Mouse (Mus musculus) midbrain, postnatal 0 days (tissue): ENCODE measurements around the gene Cbx4. TPM values are rescaled to one million over a fixed set of nuclear protein-coding genes. Genes with fewer than 3 reads are reported as not detected.

Experiments
- ATAC-seq: fragments of 200-750 bp; cut with Nextera tagmentation; 2 replicates; pipeline ENCODE4 v1.8.0; 2017; ENCODE audit warnings: moderate number of reproducible peaks, mild to moderate bottlenecking, moderate TSS enrichment, moderate library complexity; ENCODE audit not compliant: low FRiP score
- DNase-seq: peaks from one replicate; pipeline ENCODE4 v3.0.0-alpha.2; 2015; ENCODE audit warnings: low spot score
- H3K27ac ChIP-seq: fragments of 300-500 bp; sonication (generic); 2 replicates; pipeline ENCODE4 v1.5.1; 2014; ENCODE audit warnings: low read depth, mild to moderate bottlenecking, low read length, mixed read lengths
- H3K27me3 ChIP-seq: fragments of 300-500 bp; sonication (generic); 2 replicates; pipeline ENCODE4 v1.6.1; 2014; ENCODE audit warnings: low read length, control low read depth, mixed read lengths; ENCODE audit not compliant: insufficient read depth
- H3K36me3 ChIP-seq: fragments of 300-500 bp; sonication (generic); 2 replicates; pipeline ENCODE4 v1.6.1; 2014; ENCODE audit warnings: low read length, control low read depth, mixed read lengths; ENCODE audit not compliant: insufficient read depth
- H3K4me1 ChIP-seq: fragments of 300-500 bp; sonication (generic); 2 replicates; pipeline ENCODE4 v1.6.1; 2014; ENCODE audit warnings: mild to moderate bottlenecking, control low read depth, antibody characterized with exemption, low read length, mixed read lengths; ENCODE audit not compliant: insufficient read depth
- H3K4me2 ChIP-seq: fragments of 300-500 bp; sonication (generic); 2 replicates; pipeline ENCODE4 v1.6.1; 2014; ENCODE audit warnings: low read depth, mild to moderate bottlenecking, low read length, mixed read lengths; ENCODE audit not compliant: poor library complexity, severe bottlenecking
- H3K4me3 ChIP-seq: fragments of 300-500 bp; sonication (generic); 2 replicates; pipeline ENCODE4 v1.5.1; 2014; ENCODE audit warnings: low read depth, mild to moderate bottlenecking, low read length, moderate library complexity
- H3K9ac ChIP-seq: fragments of 300-500 bp; sonication (generic); replicated peaks from 2 replicates; pipeline ENCODE4 v1.6.1; 2014; ENCODE audit warnings: mild to moderate bottlenecking, low read length, moderate library complexity, mixed read lengths; ENCODE audit not compliant: poor library complexity, severe bottlenecking
- H3K9me3 ChIP-seq: fragments of 300-500 bp; sonication (generic); 2 replicates; pipeline ENCODE4 v1.6.1; 2016; ENCODE audit warnings: low read length, control low read depth
- CTCF ChIP-seq: IDR thresholded peaks from 2 replicates; pipeline ENCODE4 v1.5.1; 2016; ENCODE audit warnings: antibody characterized with exemption, mild to moderate bottlenecking
- WGBS: fragments of 180-500 bp; shearing (Covaris S2); extraction: QIAGEN DNeasy Blood & Tissue Kit; methylation state at CpG from one replicate; pipeline ENCODE4 v1.1.7; 2014; 5-methylcytosine and 5-hydroxymethylcytosine counted together
- polyA plus RNA-seq: library from polyadenylated mRNA; unstranded; fragments of >200 nt; fragmentation: Nextera tagmentation; extraction: Ambion mirVana; gene quantifications from 2 replicates; pipeline ENCODE4 v1.2.1, GENCODE M21; 2015
- total RNA-seq: library from RNA; depleted of rRNA; stranded (reverse); fragments of >200 nt; gene quantifications from 2 replicates; pipeline ENCODE4 v1.2.3, GENCODE M21; 2014

Cbx4 gene
- total and polyA plus RNA-seq, 2 experiments from 2014 or later = 30.5 to 53.4 TPM

- H3K4me3 ChIP-seq = no peak overlapping the region
- DNase-seq (no peak), ATAC-seq (no peak)
- peaks cover 21% of the 10 kb centered on the region for H3K36me3 ChIP-seq
- peaks cover 40% of the 10 kb centered on the region for H3K4me1 ChIP-seq
- no peak for TF ChIP-seq CTCF
- H3K4me2 ChIP-seq = peak overlapping the region; percentile 27
- no peaks in the 10 kb centered on the region for H3K27me3 ChIP-seq
- H3K9ac ChIP-seq = 0 out of 2 replicates have a peak overlapping the region, but pooled peaks have one; percentile 4
- no peaks in the 10 kb centered on the region for H3K9me3 ChIP-seq
- 40% methylated on average over 33 of the region's 33 CpGs for WGBS
- no peak overlapping the region for H3K27ac ChIP-seq
Measured at GRCm38 (mm10) chr11:119080461-119081147, 5.4 kb downstream of the Cbx4 start.

GRCm38 (mm10) chr11:119079445-119079837, 6.6 kb downstream of the Cbx4 start:
- WGBS = 41% methylated on average over 7 of the region's 7 CpGs
- Histone ChIP-seq H3K36me3 (peaks cover 23% of the 10 kb centered on the region), H3K4me3 (0 out of 2 replicates have a peak overlapping the region, but pooled peaks have one; percentile 8), H3K9me3 (no peaks in the 10 kb centered on the region), H3K4me1 (peaks cover 40% of the 10 kb centered on the region), H3K27me3 (no peaks in the 10 kb centered on the region), H3K4me2 (peak overlapping the region; percentile 18), H3K27ac (peak overlapping the region; percentile 13; the same call in 1 of the 2 replicates), H3K9ac (peak overlapping the region; percentile 5; the same call in 1 of the 2 replicates)
- ATAC-seq (no peak), DNase-seq (no peak)
- TF ChIP-seq CTCF = no peak

GRCm38 (mm10) chr11:119078691-119079444, 7.2 kb downstream of the Cbx4 start:
- Histone ChIP-seq H3K4me1 (peaks cover 40% of the 10 kb centered on the region), H3K4me3 (0 out of 2 replicates have a peak overlapping the region, but pooled peaks have one; percentile 8), H3K9me3 (no peaks in the 10 kb centered on the region), H3K9ac (peak overlapping the region; percentile 5; the same call in 1 of the 2 replicates), H3K4me2 (peak overlapping the region; percentile 18), H3K27me3 (no peaks in the 10 kb centered on the region), H3K27ac (peak overlapping the region; percentile 13; the same call in 1 of the 2 replicates), H3K36me3 (peaks cover 23% of the 10 kb centered on the region)
- no peak for TF ChIP-seq CTCF
- ATAC-seq (peak; percentile 64), DNase-seq (peak; percentile 80)
- 14% methylated on average over 22 of the region's 27 CpGs for WGBS

- Histone ChIP-seq H3K4me2 (no peak overlapping the region), H3K9me3 (no peaks in the 10 kb centered on the region), H3K4me3 (no peak overlapping the region), H3K4me1 (peaks cover 31% of the 10 kb centered on the region), H3K27ac (no peak overlapping the region), H3K27me3 (no peaks in the 10 kb centered on the region), H3K9ac (no peak overlapping the region), H3K36me3 (peaks cover 23% of the 10 kb centered on the region)
- ATAC-seq = no peak
- DNase-seq = no peak
- no peak for TF ChIP-seq CTCF
- 76% methylated on average over 4 of the region's 4 CpGs for WGBS
Measured at GRCm38 (mm10) chr11:119077755-119078154, 8.3 kb downstream of the Cbx4 start.

GRCm38 (mm10) chr11:119075805-119076204, 10.2 kb downstream of the Cbx4 start:
- WGBS = 93% methylated on average over 5 of the region's 5 CpGs
- peaks cover 15% of the 10 kb centered on the region for H3K4me1 ChIP-seq
- no peak overlapping the region for H3K9ac ChIP-seq
- H3K36me3 ChIP-seq = peaks cover 8% of the 10 kb centered on the region
- ATAC-seq = no peak
- H3K27ac ChIP-seq = no peak overlapping the region
- DNase-seq = no peak
- TF ChIP-seq CTCF = no peak
- H3K4me3 ChIP-seq = no peak overlapping the region
- no peak overlapping the region for H3K4me2 ChIP-seq
- H3K27me3 ChIP-seq = no peaks in the 10 kb centered on the region
- no peaks in the 10 kb centered on the region for H3K9me3 ChIP-seq
